In the genomic region with DNA sequence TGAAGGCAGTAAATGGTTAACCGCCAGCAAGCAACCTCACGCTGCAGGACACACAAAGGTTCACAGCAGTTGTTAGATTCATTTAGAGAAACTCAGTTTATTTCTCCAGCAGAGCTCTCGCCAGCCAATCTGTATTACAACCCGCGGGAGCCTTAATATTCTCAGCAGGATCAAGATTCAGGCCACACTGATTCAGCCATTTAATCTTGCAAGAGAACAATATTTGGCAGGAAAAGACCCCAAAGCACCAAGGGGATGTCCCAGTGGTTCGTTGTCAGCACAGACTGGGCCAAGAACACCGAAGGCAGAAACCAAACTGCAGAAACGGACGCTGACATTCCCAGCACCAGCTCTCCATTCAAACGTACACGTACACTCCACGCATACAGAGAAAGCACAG, we compare ENCODE assay signal across 15 mouse cellular contexts.
A peak's percentile ranks its signal among the peaks of the same experiment; 100 is the strongest.
DNase-seq lines count a peak whose midpoint lies in the region; ATAC-seq and TF ChIP-seq lines count a peak whose summit lies in the region.
"Had no signal": no experiment of that assay in that cellular context is flagged by ENCODE, and none has a peak within 500 bp of the region (broad histone marks: within the 10 kb centered on the region; RNA-seq: fewer than 3 reads in every experiment).

No protein-coding gene starts in this region.

- 0 out of 2 replicates have a peak overlapping the region, but pooled peaks have one; percentile 30 for H3K27ac ChIP-seq in hindbrain, embryonic 11.5 days (ENCODE audit: low read depth, low read length)
- H3K27ac ChIP-seq in hindbrain, embryonic 10.5 days, result no peak overlapping the region
- no peak overlapping the region for H3K27ac ChIP-seq in forebrain, embryonic 15.5 days (replicated peaks)
- no peak overlapping the region for H3K27ac ChIP-seq in limb, embryonic 15.5 days
- H3K27ac ChIP-seq: heart, embryonic 13.5 days; kidney, embryonic 15.5 days; stomach, embryonic 15.5 days had no signal

- no peak overlapping the region for H3K9ac ChIP-seq in hindbrain, embryonic 11.5 days (ENCODE audit: low read depth, low read length)
- H3K9ac ChIP-seq in forebrain, embryonic 15.5 days (replicated peaks), result no peak overlapping the region
- H3K9ac ChIP-seq in limb, embryonic 15.5 days, result no peak overlapping the region
- H3K9ac ChIP-seq: heart, embryonic 13.5 days; kidney, embryonic 15.5 days; stomach, embryonic 15.5 days had no signal

- H3K4me3 ChIP-seq in hindbrain, embryonic 11.5 days (ENCODE audit: low read depth, low read length), result no peak overlapping the region
- H3K4me3 ChIP-seq in hindbrain, embryonic 10.5 days, result no peak overlapping the region
- H3K4me3 ChIP-seq in forebrain, embryonic 15.5 days, result no peak overlapping the region
- no peak overlapping the region for H3K4me3 ChIP-seq in limb, embryonic 15.5 days
- H3K4me3 ChIP-seq: heart, embryonic 13.5 days; kidney, embryonic 15.5 days; stomach, embryonic 15.5 days had no signal

- no peaks in the 10 kb centered on the region for H3K4me1 ChIP-seq in hindbrain, embryonic 11.5 days (replicated peaks; ENCODE audit: control insufficient read depth, insufficient read depth, low read length)
- no peaks in the 10 kb centered on the region for H3K4me1 ChIP-seq in hindbrain, embryonic 10.5 days (replicated peaks)
- 0 out of 2 replicates have a peak, but pooled peaks cover 7% of the 10 kb centered on the region for H3K4me1 ChIP-seq in forebrain, embryonic 15.5 days
- no peaks in the 10 kb centered on the region for H3K4me1 ChIP-seq in limb, embryonic 15.5 days
- H3K4me1 ChIP-seq: heart, embryonic 13.5 days; kidney, embryonic 15.5 days; stomach, embryonic 15.5 days had no signal

- H3K4me2 ChIP-seq in hindbrain, embryonic 11.5 days (replicated peaks; ENCODE audit: low read depth, low read length), result no peak overlapping the region
- H3K4me2 ChIP-seq in forebrain, embryonic 15.5 days (replicated peaks), result peak overlapping the region; percentile 22; the same call in 1 of the 2 replicates
- 0 out of 2 replicates have a peak overlapping the region, but pooled peaks have one; percentile 12 for H3K4me2 ChIP-seq in limb, embryonic 15.5 days
- H3K4me2 ChIP-seq: heart, embryonic 13.5 days; kidney, embryonic 15.5 days; stomach, embryonic 15.5 days had no signal

- H3K9me3 ChIP-seq in hindbrain, embryonic 11.5 days (ENCODE audit: control insufficient read depth, low read length), result no peaks in the 10 kb centered on the region
- H3K9me3 ChIP-seq in hindbrain, embryonic 10.5 days, result no peaks in the 10 kb centered on the region
- no peaks in the 10 kb centered on the region for H3K9me3 ChIP-seq in forebrain, embryonic 15.5 days
- H3K9me3 ChIP-seq in limb, embryonic 15.5 days, result no peaks in the 10 kb centered on the region
- H3K9me3 ChIP-seq: heart, embryonic 13.5 days; kidney, embryonic 15.5 days; stomach, embryonic 15.5 days had no signal

- WGBS in hindbrain, embryonic 11.5 days, result 54% methylated on average over 12 of the region's 12 CpGs
- WGBS in hindbrain, embryonic 10.5 days, result 61% methylated on average over 12 of the region's 12 CpGs
- 25% methylated on average over 12 of the region's 12 CpGs for WGBS in forebrain, embryonic 15.5 days
- WGBS in limb, embryonic 15.5 days, result 41% methylated on average over 12 of the region's 12 CpGs

- DNase-seq in hindbrain, embryonic 11.5 days (ENCODE audit: low spot score), result no peak
- DNase-seq in hindbrain, embryonic 10.5 days (ENCODE audit: low spot score), result no peak
- DNase-seq in brain, embryonic 14.5 days (ENCODE audit: low read depth), result peak; percentile 67
- DNase-seq in ovary, postnatal 10 days (ENCODE audit: low spot score), result no peak
- DNase-seq in adrenal gland, postnatal 14 days, result no peak
- no peak for DNase-seq in gastrocnemius, postnatal 36 days
- DNase-seq: embryo, embryonic 11 days; gastrocnemius, postnatal 25 days; liver; lung, postnatal 36 days had no signal

- intact Hi-C loops in gastrocnemius, postnatal 36 days (cut with DNase I), result no loop called here

- no peak for TF ChIP-seq POLR2A in brain, embryonic 14.5 days (IDR thresholded peaks at IDR 0.05; ENCODE audit: borderline replicate concordance, extremely low read depth, insufficient read depth, insufficient read length, poor library complexity, severe bottlenecking)

- ATAC-seq in hindbrain, embryonic 11.5 days (ENCODE audit: low FRiP score), result no peak
- no peak for ATAC-seq in forebrain, embryonic 15.5 days (replicated peaks)
- no peak for ATAC-seq in limb, embryonic 15.5 days (ENCODE audit: insufficient number of reproducible peaks, low FRiP score, low TSS enrichment, low read depth)

- no peak for TF ChIP-seq CTCF in brain, embryonic 14.5 days (IDR thresholded peaks at IDR 0.05; ENCODE audit: borderline replicate concordance, extremely low read depth, insufficient read depth, insufficient read length)

- no peaks in the 10 kb centered on the region for H3K27me3 ChIP-seq in hindbrain, embryonic 11.5 days (ENCODE audit: control insufficient read depth, insufficient read depth, low read length)
- no peaks in the 10 kb centered on the region for H3K27me3 ChIP-seq in hindbrain, embryonic 10.5 days (ENCODE audit: insufficient read depth, poor library complexity, severe bottlenecking)
- H3K27me3 ChIP-seq in forebrain, embryonic 15.5 days, result no peaks in the 10 kb centered on the region
- H3K27me3 ChIP-seq in limb, embryonic 15.5 days, result no peaks in the 10 kb centered on the region
- H3K27me3 ChIP-seq: heart, embryonic 13.5 days; kidney, embryonic 15.5 days; stomach, embryonic 15.5 days had no signal

- no peaks in the 10 kb centered on the region for H3K36me3 ChIP-seq in hindbrain, embryonic 11.5 days (ENCODE audit: control insufficient read depth, insufficient read depth, low read length)
- no peaks in the 10 kb centered on the region for H3K36me3 ChIP-seq in hindbrain, embryonic 10.5 days
- H3K36me3 ChIP-seq in forebrain, embryonic 15.5 days, result no peaks in the 10 kb centered on the region
- no peaks in the 10 kb centered on the region for H3K36me3 ChIP-seq in limb, embryonic 15.5 days
- H3K36me3 ChIP-seq: heart, embryonic 13.5 days; kidney, embryonic 15.5 days; stomach, embryonic 15.5 days had no signal
